Mouse (Mus musculus) thymus, postnatal 36 days (tissue): ENCODE results near the gene Spa17.

Source experiments
- DNase-seq, 2 experiments: peaks; one replicate each; pipeline ENCODE4 v3.0.0; 2022; ENCODE audit warnings: mixed read lengths in 2 of 2

Spa17 gene

GRCm38 (mm10) chr9:37556366-37556765, 57.2 kb downstream of the Spa17 start:
- no peak for DNase-seq

GRCm38 (mm10) chr9:37554838-37555748, 58.4 kb downstream of the Spa17 start, which contains the start of gene Siae:
Siae (plus strand) TSS chr9:37555698.
- DNase-seq, result no peak

GRCm38 (mm10) chr9:37554279-37554678, 59.2 kb downstream of the Spa17 start:
- no peak for DNase-seq
